Mouse (Mus musculus) neural tube, embryonic 14.5 days (tissue): ENCODE data around the gene Tmem109. TPM values are rescaled to one million over a fixed set of nuclear protein-coding genes. Genes with fewer than 3 reads are reported as not detected.

Experiments used
- ATAC-seq: fragments of 200-750 bp; cut with Nextera tagmentation; 2 replicates; pipeline ENCODE4 v1.8.0; 2017; ENCODE audit warnings: low read depth, mild to moderate bottlenecking, moderate TSS enrichment, moderate library complexity
- H3K27ac ChIP-seq: fragments of 300-500 bp; sonication (generic); 2 replicates; pipeline ENCODE4 v1.5.1; 2014; ENCODE audit warnings: low read depth, mild to moderate bottlenecking, control low read depth, low read length, moderate library complexity, mixed read lengths
- H3K27me3 ChIP-seq: fragments of 300-500 bp; sonication (generic); 2 replicates; pipeline ENCODE4 v1.6.1; 2014; ENCODE audit warnings: low read length; ENCODE audit not compliant: control insufficient read depth, insufficient read depth
- H3K36me3 ChIP-seq: fragments of 300-500 bp; sonication (generic); 2 replicates; pipeline ENCODE4 v1.6.1; 2014; ENCODE audit warnings: low read length, mixed read lengths; ENCODE audit not compliant: control insufficient read depth, insufficient read depth
- H3K4me1 ChIP-seq: fragments of 300-500 bp; sonication (generic); 2 replicates; pipeline ENCODE4 v1.6.1; 2014; ENCODE audit warnings: low read length; ENCODE audit not compliant: control insufficient read depth, insufficient read depth
- H3K4me2 ChIP-seq: fragments of 300-500 bp; sonication (generic); 2 replicates; pipeline ENCODE4 v1.6.1; 2014; ENCODE audit warnings: mild to moderate bottlenecking, low read depth, low read length, control low read depth
- H3K4me3 ChIP-seq: fragments of 300-500 bp; sonication (generic); 2 replicates; pipeline ENCODE4 v1.5.1; 2014; ENCODE audit warnings: low read depth, low read length, control low read depth, mixed read lengths
- H3K9ac ChIP-seq: fragments of 300-500 bp; sonication (generic); replicated peaks from 2 replicates; pipeline ENCODE4 v1.6.1; 2014; ENCODE audit warnings: low read depth, mild to moderate bottlenecking, control low read depth, low read length, mixed read lengths
- H3K9me3 ChIP-seq: fragments of 300-500 bp; sonication (generic); 2 replicates; pipeline ENCODE4 v1.6.1; 2016; ENCODE audit warnings: low read length; ENCODE audit not compliant: control insufficient read depth
- WGBS: fragments of 180-500 bp; shearing (Covaris S2); extraction: QIAGEN DNeasy Blood & Tissue Kit; methylation state at CpG from one replicate; pipeline ENCODE4 v1.1.7; 2014; 5-methylcytosine and 5-hydroxymethylcytosine counted together
- polyA plus RNA-seq: library from polyadenylated mRNA; unstranded; fragments of >200 nt; fragmentation: Nextera tagmentation; extraction: Ambion mirVana; gene quantifications from 2 replicates; pipeline ENCODE4 v1.2.1, GENCODE M21; 2014

The Tmem109 gene
- polyA plus RNA-seq, 1 experiment from 2014 or later: 36.3 TPM

GRCm38 (mm10) chr19:10839010-10839892, 42.5 kb downstream of the Tmem109 start, which contains the start of gene Slc15a3:
TSS of gene Slc15a3 (plus strand) at chr19:10839727.
- no peak within 1 kb of the TSS for H3K27ac ChIP-seq
- H3K36me3 ChIP-seq: no peaks in the 10 kb centered on the region
- H3K9ac ChIP-seq: no peak within 1 kb of the TSS
- H3K9me3 ChIP-seq: no peaks in the 10 kb centered on the region
- no peaks in the 10 kb centered on the region for H3K27me3 ChIP-seq
- no peak within 1 kb of the TSS for H3K4me2 ChIP-seq
- no peak within 1 kb of the TSS for H3K4me3 ChIP-seq
- ATAC-seq: no peak
- no peaks in the 10 kb centered on the region for H3K4me1 ChIP-seq
- WGBS: 83% methylated on average over 15 of the region's 15 CpGs

- Histone ChIP-seq H3K27ac (no peak overlapping the region), H3K36me3 (no peaks in the 10 kb centered on the region)
- WGBS: 64% methylated on average over 3 of the region's 3 CpGs
These were observed 46.1 kb downstream of the Tmem109 start for GRCm38 (mm10) chr19:10835671-10836070.

GRCm38 (mm10) chr19:10833611-10834010, 48.2 kb downstream of the Tmem109 start:
- 79% methylated on average over 3 of the region's 3 CpGs for WGBS
- no peak overlapping the region for H3K4me2 ChIP-seq
- no peaks in the 10 kb centered on the region for H3K36me3 ChIP-seq
- ATAC-seq: no peak
- H3K27me3 ChIP-seq: no peaks in the 10 kb centered on the region
- H3K9ac ChIP-seq: no peak overlapping the region
- H3K4me3 ChIP-seq: no peak overlapping the region
- H3K4me1 ChIP-seq: no peaks in the 10 kb centered on the region
- no peak overlapping the region for H3K27ac ChIP-seq
- H3K9me3 ChIP-seq: no peaks in the 10 kb centered on the region

More at GRCm38 (mm10) chr19:10835671-10836070, 46.1 kb downstream of the Tmem109 start:
- Histone ChIP-seq H3K4me1 (no peaks in the 10 kb centered on the region), H3K4me3 (no peak overlapping the region), H3K9ac (no peak overlapping the region), H3K27me3 (no peaks in the 10 kb centered on the region), H3K9me3 (no peaks in the 10 kb centered on the region), H3K4me2 (no peak overlapping the region)
- no peak for ATAC-seq

GRCm38 (mm10) chr19:10832030-10832429, 49.8 kb downstream of the Tmem109 start:
- H3K4me3 ChIP-seq: no peak overlapping the region
- no peaks in the 10 kb centered on the region for H3K9me3 ChIP-seq
- H3K4me1 ChIP-seq: no peaks in the 10 kb centered on the region
- H3K27me3 ChIP-seq: no peaks in the 10 kb centered on the region
- ATAC-seq: no peak
- WGBS: 85% methylated on average over 3 of the region's 3 CpGs
- H3K27ac ChIP-seq: no peak overlapping the region
- H3K9ac ChIP-seq: no peak overlapping the region
- H3K36me3 ChIP-seq: no peaks in the 10 kb centered on the region
- no peak overlapping the region for H3K4me2 ChIP-seq

GRCm38 (mm10) chr19:10831424-10831823, 50.4 kb downstream of the Tmem109 start:
- ATAC-seq: no peak
- no peak overlapping the region for H3K4me2 ChIP-seq
- H3K4me1 ChIP-seq: no peaks in the 10 kb centered on the region
- no peak overlapping the region for H3K4me3 ChIP-seq
- no peaks in the 10 kb centered on the region for H3K36me3 ChIP-seq
- no peak overlapping the region for H3K9ac ChIP-seq
- no peaks in the 10 kb centered on the region for H3K9me3 ChIP-seq
- H3K27me3 ChIP-seq: no peaks in the 10 kb centered on the region
- WGBS: 8% methylated on average over 5 of the region's 5 CpGs
- no peak overlapping the region for H3K27ac ChIP-seq

GRCm38 (mm10) chr19:10829436-10830175, 52.2 kb downstream of the Tmem109 start, which contains the start of gene Cd6:
TSS of gene Cd6 (minus strand) at chr19:10830058.
- WGBS: 92% methylated on average over 16 of the region's 16 CpGs
- Histone ChIP-seq H3K9me3 (no peaks in the 10 kb centered on the region), H3K4me3 (no peak within 1 kb of the TSS), H3K36me3 (no peaks in the 10 kb centered on the region), H3K4me2 (no peak within 1 kb of the TSS), H3K4me1 (no peaks in the 10 kb centered on the region), H3K9ac (no peak within 1 kb of the TSS), H3K27ac (no peak within 1 kb of the TSS), H3K27me3 (no peaks in the 10 kb centered on the region)
- no peak for ATAC-seq

GRCm38 (mm10) chr19:10828321-10828720, 53.5 kb downstream of the Tmem109 start:
- 93% methylated on average over 5 of the region's 5 CpGs for WGBS
- Histone ChIP-seq H3K27me3 (no peaks in the 10 kb centered on the region), H3K27ac (no peak overlapping the region), H3K36me3 (no peaks in the 10 kb centered on the region), H3K4me2 (no peak overlapping the region), H3K9me3 (no peaks in the 10 kb centered on the region), H3K4me1 (no peaks in the 10 kb centered on the region), H3K4me3 (no peak overlapping the region), H3K9ac (no peak overlapping the region)
- no peak for ATAC-seq

- Histone ChIP-seq H3K9me3 (no peaks in the 10 kb centered on the region), H3K4me2 (no peak overlapping the region), H3K9ac (no peak overlapping the region), H3K4me3 (no peak overlapping the region), H3K36me3 (no peaks in the 10 kb centered on the region), H3K4me1 (no peaks in the 10 kb centered on the region), H3K27ac (no peak overlapping the region), H3K27me3 (no peaks in the 10 kb centered on the region)
- WGBS: 92% methylated on average over 7 of the region's 7 CpGs
- ATAC-seq: no peak
These were observed 57.7 kb downstream of the Tmem109 start for GRCm38 (mm10) chr19:10824061-10824460.

GRCm38 (mm10) chr19:10822534-10822933, 59.3 kb downstream of the Tmem109 start:
- WGBS: 98% methylated on average over 4 of the region's 4 CpGs
- no peak for ATAC-seq
- Histone ChIP-seq H3K36me3 (no peaks in the 10 kb centered on the region), H3K4me3 (no peak overlapping the region), H3K4me2 (no peak overlapping the region), H3K4me1 (no peaks in the 10 kb centered on the region), H3K27me3 (no peaks in the 10 kb centered on the region), H3K9me3 (no peaks in the 10 kb centered on the region), H3K9ac (no peak overlapping the region), H3K27ac (no peak overlapping the region)
